Mouse (Mus musculus) spleen, adult 18-20 months (tissue): ENCODE measurements at regions not wholly inside any gene's neighbourhood (a gene's known extent, or its start where the extent isn't known, plus 50 kb on each side); places are given as distances from the start of the nearest gene placed in this dataset.
"Not testable (repeated sequence)": the region's sequence is repeated elsewhere in the genome, so short reads cannot be mapped to it uniquely, and the experiment has no call there.

Experiments used
- DNase-seq, 2 experiments: peaks; one replicate each; pipeline ENCODE4 v3.0.0; 2022; ENCODE audit warnings: mixed read lengths in 2 of 2

- no peak for DNase-seq
Measured at GRCm38 (mm10) chr13:97415927-97416709, 175.2 kb downstream of the Enc1 start.

DNA sequence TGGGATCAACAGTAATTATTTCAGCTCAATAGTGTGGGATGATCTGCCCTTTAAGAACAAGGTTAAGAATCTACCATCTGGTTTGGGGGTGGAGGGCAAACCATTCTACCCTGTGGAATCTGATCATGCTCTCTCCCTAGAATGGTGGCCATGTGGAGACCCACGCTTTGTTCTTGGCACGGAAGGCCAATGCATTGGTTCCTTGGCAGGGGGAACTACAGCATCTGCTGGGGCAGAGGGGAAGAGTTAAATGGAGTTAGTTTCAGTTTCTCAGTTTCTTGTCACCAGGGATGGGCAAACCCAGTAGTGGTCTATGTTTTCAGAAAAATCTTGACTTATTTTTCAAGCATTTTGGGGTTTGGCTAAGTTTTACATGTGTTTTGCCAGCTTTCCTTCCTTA is 174.5 kb downstream of the Enc1 start:
- DNase-seq = no peak

DNA sequence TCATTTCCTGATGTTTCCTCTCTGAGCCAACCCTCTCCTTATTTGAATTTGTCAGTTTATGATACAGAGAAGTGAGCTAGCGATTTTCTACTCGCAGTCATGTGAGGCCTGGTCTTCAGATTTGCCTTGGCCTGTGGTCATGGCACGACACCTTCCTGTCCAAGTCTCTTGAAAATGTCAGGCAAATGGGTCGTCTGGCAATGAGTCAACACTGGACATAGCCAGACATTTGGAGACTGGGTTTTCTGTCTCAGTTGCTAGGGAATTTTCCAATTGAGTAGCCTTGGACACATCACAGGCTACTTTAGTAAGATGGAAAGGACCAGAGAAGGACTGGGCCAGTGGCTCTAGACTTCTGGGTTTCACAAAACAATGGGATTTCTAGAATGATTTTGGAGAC is 171.2 kb downstream of the Enc1 start:
- no peak for DNase-seq

DNA sequence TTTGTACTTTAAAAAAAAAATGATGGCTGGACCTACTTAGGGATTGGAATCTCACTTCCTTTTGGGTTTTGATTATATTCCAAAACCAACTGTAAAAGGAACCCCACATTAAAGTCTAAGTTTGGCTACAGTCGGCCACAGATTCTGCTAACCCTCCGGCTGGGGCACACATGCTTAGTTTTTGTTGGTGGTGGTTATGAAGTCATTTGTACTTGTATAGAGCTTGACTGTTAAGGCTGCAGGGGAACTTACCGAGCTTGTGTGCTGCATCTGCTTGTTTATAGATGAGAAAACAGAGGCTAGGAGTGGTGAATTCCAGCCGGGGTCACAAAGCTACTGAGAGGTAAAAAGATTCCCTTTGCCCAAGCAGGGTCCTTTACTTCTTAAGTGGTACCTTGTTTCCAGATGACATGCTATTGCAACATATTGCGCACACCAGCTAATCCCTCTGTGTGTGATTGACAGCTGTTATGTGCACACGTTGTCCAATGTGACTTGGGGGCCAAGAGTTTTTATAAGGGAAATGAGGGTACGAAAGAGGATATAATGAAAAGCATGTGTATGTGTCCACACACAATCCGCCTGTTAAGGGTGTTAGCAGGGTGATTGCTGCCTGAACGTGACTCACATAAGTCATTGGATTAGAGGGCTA is 169.8 kb downstream of the Enc1 start:
- DNase-seq = no peak

DNA sequence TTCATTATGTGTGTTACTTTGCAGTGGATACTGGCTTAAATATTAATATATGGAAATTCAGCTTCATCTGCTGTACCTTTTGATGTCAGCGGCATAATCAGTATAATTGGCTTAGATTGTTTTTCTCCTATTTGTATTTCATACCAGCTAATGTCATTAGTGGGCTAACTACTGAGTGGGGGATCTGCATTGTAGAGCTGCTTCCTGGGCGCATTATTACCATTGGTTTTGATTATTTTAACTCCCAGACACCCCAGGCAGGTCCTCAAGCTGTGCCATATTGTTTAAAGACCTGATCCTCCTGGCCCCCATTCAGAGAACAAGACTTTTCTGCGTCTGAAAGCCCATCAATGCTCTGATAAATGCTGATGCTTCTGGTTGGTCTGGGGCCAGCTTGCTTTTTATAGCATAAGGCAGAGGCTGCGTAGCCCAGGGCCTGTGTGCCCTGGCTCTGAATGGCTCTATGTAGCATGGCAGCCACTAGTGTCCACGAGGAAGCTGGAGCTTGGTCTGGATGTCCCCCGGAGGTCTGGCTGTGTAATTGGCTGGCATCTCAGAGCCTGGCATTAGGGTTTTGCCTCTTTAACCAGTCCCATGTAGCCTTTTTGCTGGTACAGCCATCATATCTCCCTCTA is 169.1 kb downstream of the Enc1 start:
- no peak for DNase-seq

GRCm38 (mm10) chr13:97409291-97409780 is 168.4 kb downstream of the Enc1 start:
- DNase-seq = no peak

GRCm38 (mm10) chr13:97408414-97409290 is 167.7 kb downstream of the Enc1 start:
- peak in 1 of 2 experiments; percentile 9 for DNase-seq

- no peak for DNase-seq
Measured at GRCm38 (mm10) chr13:97407773-97408172, 166.9 kb downstream of the Enc1 start.

DNA sequence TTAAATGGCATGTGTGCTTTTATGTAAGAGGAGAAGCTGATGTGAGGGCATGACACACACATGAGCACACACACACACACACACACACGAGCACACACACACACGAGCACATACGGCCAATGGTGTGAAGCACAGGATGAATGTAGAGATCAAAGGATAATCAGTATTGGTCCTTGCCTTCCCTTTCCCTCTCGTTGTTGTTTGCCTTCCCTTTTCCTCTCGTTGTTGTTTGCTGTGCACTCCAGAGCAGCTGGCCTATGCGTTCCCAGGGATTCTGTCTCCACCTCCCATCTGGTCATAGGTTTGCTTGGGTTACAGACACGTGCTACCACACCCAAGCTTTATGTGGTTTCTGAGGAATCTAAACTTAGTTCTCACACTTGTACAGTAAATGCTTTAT is 165.8 kb downstream of the Enc1 start:
- DNase-seq = no peak

DNA sequence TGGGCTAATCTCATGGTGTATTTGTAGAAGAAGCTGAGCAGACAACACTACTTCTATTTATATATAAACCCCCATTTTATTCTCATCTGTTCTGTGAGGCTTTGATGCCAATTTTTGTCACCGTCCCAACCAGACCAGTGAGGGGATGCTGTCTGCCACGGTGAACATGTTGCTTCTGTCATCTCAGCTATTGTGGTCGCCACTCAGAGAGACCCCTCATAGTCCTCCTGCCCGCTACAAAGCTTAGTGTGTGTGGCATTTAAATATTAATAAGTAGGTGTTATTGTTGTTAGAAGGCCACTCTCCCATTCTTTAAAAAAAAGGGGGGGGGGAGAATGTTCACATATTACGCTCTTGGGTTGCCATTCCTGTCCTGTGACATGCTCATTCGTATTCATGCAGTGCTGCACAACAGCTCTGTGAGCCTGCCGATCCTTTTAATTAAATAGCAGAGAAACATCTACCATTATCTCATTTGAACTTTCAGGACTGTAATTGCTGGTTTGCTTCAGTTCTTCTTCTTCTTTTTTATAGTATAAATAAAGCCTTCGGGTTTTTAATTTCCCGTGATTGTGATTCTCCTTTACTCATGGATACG is 161.4 kb downstream of the Enc1 start:
- no peak for DNase-seq

GRCm38 (mm10) chr13:97401620-97402019 is 160.7 kb downstream of the Enc1 start:
- DNase-seq = no peak

DNA sequence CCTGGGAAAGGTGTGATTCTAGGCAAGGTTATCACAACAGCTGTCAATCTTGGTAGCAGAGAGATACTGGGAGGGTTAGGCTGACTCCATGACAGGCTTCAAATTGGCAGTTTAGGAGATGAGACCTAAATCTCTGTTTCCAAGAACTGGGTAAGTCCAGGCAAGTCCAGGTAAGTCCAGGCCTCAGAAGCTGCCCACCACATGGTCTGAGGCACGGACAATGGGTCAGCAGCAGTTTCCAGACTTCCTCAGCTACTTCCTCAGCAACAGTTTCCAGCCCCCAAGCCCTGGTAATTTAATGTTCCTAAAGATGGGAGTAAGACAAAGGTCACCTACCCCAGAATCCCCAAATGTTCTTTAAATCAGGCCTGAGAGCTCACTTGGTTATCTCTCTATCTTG is 157.1 kb downstream of the Enc1 start:
- DNase-seq = no peak

DNA sequence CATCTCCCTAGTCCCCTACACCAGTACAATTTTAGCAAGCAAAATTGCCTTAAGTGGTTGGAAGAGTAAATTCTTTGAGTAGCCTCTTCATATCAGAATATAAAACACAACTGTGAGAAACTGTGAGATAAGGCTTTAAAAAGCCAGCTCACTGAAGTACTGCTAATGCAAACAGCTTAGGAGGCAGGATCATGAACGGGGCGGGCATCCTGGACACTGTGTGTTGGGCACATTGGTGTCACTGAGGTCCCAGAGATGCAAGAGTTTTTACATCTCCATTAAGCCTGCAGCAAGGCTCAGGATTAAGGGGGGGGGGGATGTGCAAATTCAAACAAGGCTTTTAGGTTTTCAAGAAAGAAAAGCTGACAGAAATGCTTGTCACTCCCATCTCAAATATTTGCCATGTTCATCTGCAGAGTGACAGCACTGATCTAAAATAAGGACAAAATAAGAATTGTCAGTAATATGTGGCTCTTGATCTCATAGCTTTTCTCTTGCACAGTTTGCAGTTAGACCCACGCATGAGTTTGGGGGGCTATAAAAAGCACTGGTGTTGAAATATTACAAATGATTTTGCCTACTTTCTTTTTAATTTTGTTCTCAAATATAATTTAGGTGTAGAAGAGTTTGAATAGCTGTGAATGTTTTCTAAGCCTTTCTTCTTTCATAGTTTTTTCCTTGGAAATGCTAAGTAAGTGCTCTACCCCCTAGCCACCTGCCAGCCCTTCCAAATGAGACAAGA is 156.2 kb downstream of the Enc1 start:
- no peak for DNase-seq

DNA sequence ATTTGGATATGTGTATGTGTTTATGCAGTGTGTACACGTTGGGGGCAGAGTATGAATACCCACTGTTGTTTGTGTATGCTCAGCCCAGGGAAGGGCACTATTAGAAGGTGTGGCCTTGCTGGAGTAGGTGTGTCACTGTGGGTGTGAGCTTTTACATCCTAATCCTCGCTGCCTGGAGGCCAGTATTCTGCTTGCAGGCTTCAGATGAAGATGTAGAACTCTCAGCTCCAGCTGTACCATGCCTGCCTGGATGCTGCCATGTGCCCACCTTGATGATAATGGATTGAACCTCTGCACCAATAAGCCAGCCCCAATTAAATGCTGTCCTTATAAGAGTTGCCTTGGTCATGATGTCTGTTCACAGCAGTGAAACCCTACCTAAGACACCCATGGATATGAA is 155.4 kb downstream of the Enc1 start:
- not testable (repeated sequence) for DNase-seq

DNA sequence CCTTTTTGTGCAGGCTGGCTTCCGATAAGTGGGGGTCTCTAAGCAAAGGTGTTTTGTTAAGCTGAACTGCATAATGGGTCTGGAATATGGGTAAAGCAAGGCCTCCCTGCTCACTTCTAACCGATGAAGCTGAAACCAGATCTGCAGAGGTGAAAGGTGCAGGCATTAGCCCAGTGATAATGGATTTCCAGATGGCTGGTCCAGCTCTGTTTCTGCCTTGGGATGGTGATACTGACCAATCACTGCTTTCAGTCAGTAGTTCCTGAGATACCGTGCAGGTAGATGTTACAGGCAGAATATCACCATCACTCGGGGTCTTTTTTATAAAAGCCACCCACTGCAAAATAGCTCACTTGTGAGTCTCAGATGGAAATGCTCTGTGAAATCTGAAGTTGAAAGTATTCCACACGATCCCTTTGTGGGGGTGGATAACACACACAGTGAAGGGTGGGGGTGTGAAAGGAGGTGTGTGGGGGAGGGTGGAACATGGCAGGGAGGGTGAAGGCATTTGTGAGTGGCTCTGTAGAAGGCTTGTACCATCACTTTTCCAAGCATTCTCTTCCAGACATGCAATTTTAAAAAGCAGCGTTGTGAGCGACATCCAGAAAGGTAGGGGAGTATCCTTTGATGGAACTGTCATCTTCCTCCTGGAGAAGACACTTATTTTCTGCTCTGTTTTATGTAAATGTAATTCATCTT is 154.0 kb downstream of the Enc1 start:
- DNase-seq = no peak

- no peak for DNase-seq
Measured at GRCm38 (mm10) chr13:97394071-97394470, 153.2 kb downstream of the Enc1 start.

DNA sequence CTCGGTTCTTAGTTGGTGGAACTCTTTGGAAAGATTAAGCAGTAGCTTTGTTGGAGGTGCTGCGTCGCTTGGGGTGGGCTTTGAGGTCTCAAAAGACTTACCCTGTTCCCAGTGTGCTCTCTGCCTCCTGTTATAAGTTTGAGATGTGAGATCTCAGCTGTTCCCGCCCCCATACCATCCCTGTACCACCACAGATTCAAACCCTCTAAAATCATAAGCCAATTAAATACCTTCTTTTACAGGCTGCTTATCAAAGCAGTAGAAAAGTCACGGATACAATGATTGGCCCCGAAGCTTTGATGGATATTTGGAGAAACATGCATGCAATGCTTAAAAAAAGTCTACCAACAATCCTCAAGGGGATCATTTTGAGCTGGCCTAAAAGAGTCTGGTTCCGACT is 152.6 kb downstream of the Enc1 start:
- no peak for DNase-seq

DNA sequence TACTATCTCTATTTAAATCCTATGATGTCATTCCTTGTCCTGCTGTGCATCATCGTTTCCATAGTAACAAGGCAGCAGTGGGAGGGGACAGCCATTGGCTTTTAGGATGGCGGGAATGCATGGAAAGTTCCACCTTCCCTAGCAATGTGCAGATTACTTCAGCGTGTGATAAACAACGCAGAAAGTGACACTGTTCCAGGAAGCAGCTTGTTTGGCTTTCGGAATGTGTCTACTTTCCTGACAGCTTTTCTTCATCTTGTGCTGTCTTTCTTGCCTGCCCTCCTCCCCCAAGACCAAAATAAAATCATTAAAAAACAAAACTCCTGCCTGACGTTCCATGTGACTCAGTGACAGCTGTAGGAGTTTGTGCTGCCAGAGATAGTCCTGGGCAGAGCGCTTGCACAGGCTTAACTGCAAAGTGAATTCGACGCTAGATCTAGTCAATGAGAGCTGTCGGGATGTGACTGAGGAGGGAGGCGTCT is 149.6 kb downstream of the Enc1 start:
- DNase-seq = no peak

- no peak for DNase-seq
Measured at GRCm38 (mm10) chr13:97388851-97389479, 148.1 kb downstream of the Enc1 start.

DNA sequence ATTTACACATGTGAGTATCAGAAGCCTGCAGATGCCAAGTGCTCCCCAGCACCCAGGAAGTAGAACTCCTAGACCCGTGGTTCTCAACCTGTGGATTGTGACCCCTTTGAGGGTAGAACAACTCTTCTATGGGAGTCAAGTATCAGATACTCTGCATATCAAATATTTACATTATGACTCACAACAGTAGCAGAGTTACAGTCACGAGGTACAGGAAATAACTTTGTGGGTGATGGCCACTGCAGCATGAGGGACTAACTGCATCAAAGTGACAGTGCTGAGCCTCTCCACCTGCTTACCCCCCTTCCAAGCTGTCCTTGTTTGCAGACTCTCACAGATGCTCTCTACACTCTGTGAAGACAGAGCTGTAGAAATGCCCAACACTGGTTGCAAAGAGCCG is 145.6 kb downstream of the Enc1 start:
- no peak for DNase-seq
